Comparison of ENCODE assay signal across 9 mouse cellular contexts in genomic region chr11:72998771-72999170, GRCm38 (mm10). TPM values are rescaled to one million over a fixed set of nuclear protein-coding genes. Genes with fewer than 3 reads are reported as not detected.
DNase-seq lines count a peak whose midpoint lies in the region; ATAC-seq and TF ChIP-seq lines count a peak whose summit lies in the region.
"Had no signal": no experiment of that assay in that cellular context is flagged by ENCODE, and none has a peak within 500 bp of the region (broad histone marks: within the 10 kb centered on the region; RNA-seq: fewer than 3 reads in every experiment).

Gene P2rx1 (plus strand): TSS chr11:72999103.

- WGBS in hindbrain, embryonic 14.5 days = 54% methylated on average over 8 of the region's 8 CpGs

- H3K36me3 ChIP-seq in hindbrain, embryonic 14.5 days (replicated peaks; ENCODE audit: control insufficient read depth, insufficient read depth) = no peaks in the 10 kb centered on the region

- no peaks in the 10 kb centered on the region for H3K9me3 ChIP-seq in hindbrain, embryonic 14.5 days (ENCODE audit: control insufficient read depth, low read length)

- no peak within 1 kb of the TSS for H3K27ac ChIP-seq in layer of hippocampus, adult 2 months
- H3K27ac ChIP-seq in brown adipose tissue, adult 24 weeks (replicated peaks; ENCODE audit: low read depth, low read length) = 0 out of 2 replicates have a peak within 1 kb of the TSS, but pooled peaks have one; percentile 32
- H3K27ac ChIP-seq in hindbrain, embryonic 14.5 days = no peak within 1 kb of the TSS

- H3K27me3 ChIP-seq in hindbrain, embryonic 14.5 days (ENCODE audit: control insufficient read depth, insufficient read depth, low read length) = no peaks in the 10 kb centered on the region

- no peak for DNase-seq in layer of hippocampus, adult 2 months (ENCODE audit: low spot score in 2 of 2)
- no peak for DNase-seq in layer of hippocampus, adult 9-10 months (ENCODE audit: low spot score)
- peak; percentile 60 to 72 for DNase-seq in lung, postnatal 4 days
- no peak for DNase-seq in left cerebral cortex, adult 8-10 months (ENCODE audit: low spot score in 2 of 2)
- DNase-seq in hindbrain, embryonic 14.5 days (ENCODE audit: low spot score) = no peak
- DNase-seq in adrenal gland, postnatal 25 days = no peak

- peaks cover 7% of the 10 kb centered on the region; the same call in 1 of the 2 replicates for H3K4me1 ChIP-seq in brown adipose tissue, adult 24 weeks (ENCODE audit: control insufficient read depth, insufficient read depth, insufficient read length, low read length)
- H3K4me1 ChIP-seq in hindbrain, embryonic 14.5 days (replicated peaks; ENCODE audit: control insufficient read depth, insufficient read depth, low read length) = no peaks in the 10 kb centered on the region

- H3K4me3 ChIP-seq in layer of hippocampus, adult 2 months = no peak within 1 kb of the TSS
- no peak within 1 kb of the TSS for H3K4me3 ChIP-seq in brown adipose tissue, adult 24 weeks (ENCODE audit: insufficient read depth, low read depth, low read length)
- H3K4me3 ChIP-seq in hindbrain, embryonic 14.5 days (replicated peaks; ENCODE audit: low read length) = no peak within 1 kb of the TSS
- H3K4me3 ChIP-seq: erythroblast, embryonic 14.5 days had no signal

- no peak within 1 kb of the TSS for H3K4me2 ChIP-seq in hindbrain, embryonic 14.5 days (replicated peaks)

- no peak within 1 kb of the TSS for H3K9ac ChIP-seq in hindbrain, embryonic 14.5 days

- peak; percentile 37 for TF ChIP-seq CTCF in layer of hippocampus, adult 2 months (conservative IDR thresholded peaks at IDR 0.05)

- peak; percentile 82 to 84 for ATAC-seq in hematopoietic stem cell, adult 5-6 weeks (replicated peaks in 1 of 2; ENCODE audit: insufficient read depth in 1 of 2, low FRiP score in 2 of 2, low TSS enrichment in 1 of 2, low read depth in 1 of 2, poor library complexity in 2 of 2, severe bottlenecking in 2 of 2)
- no peak for ATAC-seq in hindbrain, embryonic 14.5 days (ENCODE audit: low FRiP score)

RNA-seq across cellular contexts. Expression of gene P2rx1, which starts in this region (rescaled TPM):
- total RNA-seq in layer of hippocampus, adult 2 months (2021) = under 1 TPM; 0.15 to 0.44 TPM
- 0.40 and 1.9 TPM in 2 replicates for polyA plus RNA-seq in brown adipose tissue, adult 24 weeks (2012; ENCODE audit: insufficient read depth, insufficient read length, missing spikeins)
- 11.3 and 12.7 TPM in 2 replicates for total RNA-seq in hematopoietic stem cell, adult 5-6 weeks (2017)
- total RNA-seq in left cerebral cortex, adult 8-10 months (2022) = under 1 TPM; 0.21 to 0.89 (median 0.41) TPM
- polyA plus RNA-seq in hindbrain, embryonic 14.5 days (2014; fragmentation: Nextera tagmentation; extraction: Ambion mirVana) = 0.46 and 0.48 TPM in 2 replicates
- total RNA-seq in adrenal gland, postnatal 25 days (2021) = 0.15 TPM in 1 of 2 replicates, not detected in the other

Comparison
In these comparisons a context has a peak if more than half of its experiments do, and no peak if none do; other contexts are left out.
1. DNase-seq: peak in lung, postnatal 4 days (2 of 2); none in layer of hippocampus, adult 2 months (0 of 2), layer of hippocampus, adult 9-10 months (single experiment), left cerebral cortex, adult 8-10 months (0 of 2), hindbrain, embryonic 14.5 days (single experiment) and adrenal gland, postnatal 25 days (single experiment).